Mouse (Mus musculus) brain, embryonic 18.5 days (tissue): ENCODE results near the gene Znrf2.

Experiments used
- DNase-seq: peaks from one replicate; pipeline ENCODE4 v3.0.0-alpha.2; 2012; ENCODE audit warnings: low read depth, low spot score

Znrf2 gene

DNA sequence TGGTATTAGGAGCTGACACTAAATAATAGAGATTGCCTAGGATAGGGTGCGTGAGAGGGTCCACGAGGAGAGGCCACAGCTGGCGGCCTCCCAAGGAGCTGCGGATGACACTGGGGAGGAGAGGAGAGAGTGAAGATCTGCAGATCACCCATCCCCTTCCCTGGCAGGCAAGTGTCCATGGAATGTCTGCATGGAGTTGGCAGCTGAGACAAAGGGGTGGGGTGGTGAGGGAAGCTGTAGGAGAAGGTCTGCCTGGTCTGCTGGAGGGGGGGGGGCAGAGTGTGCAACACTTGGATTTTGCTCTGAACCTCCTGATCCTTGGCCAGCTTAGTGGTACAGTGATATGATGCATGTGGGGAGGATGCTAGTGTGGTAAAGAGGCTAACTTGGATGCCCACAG, 98.3 kb downstream of the Znrf2 start:
- no peak for DNase-seq

GRCm38 (mm10) chr6:54916163-54916562, 99.4 kb downstream of the Znrf2 start:
- no peak for DNase-seq

DNA sequence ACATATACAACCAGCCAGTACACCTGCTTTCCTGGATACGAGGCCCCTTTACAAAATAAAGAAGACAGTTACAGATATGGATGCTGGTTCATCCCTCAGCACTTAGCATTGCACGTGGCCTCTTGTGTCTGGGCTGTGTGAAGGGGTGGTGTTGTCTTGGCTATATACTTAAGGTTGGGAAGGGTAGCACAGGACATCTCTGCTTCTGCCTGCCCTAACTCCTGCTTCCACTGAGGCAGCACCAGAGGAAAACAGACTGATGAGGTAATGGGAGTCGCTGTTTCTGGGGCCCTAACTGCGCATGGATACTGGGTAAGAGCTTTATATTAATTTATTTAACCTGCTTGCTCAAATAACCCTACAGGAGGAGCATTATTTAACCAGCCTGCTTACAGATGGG, 100.2 kb downstream of the Znrf2 start:
- no peak for DNase-seq

GRCm38 (mm10) chr6:54917523-54917922, 100.8 kb downstream of the Znrf2 start:
- DNase-seq = no peak

- no peak for DNase-seq
These were observed 101.8 kb downstream of the Znrf2 start for GRCm38 (mm10) chr6:54918521-54918920.

DNA sequence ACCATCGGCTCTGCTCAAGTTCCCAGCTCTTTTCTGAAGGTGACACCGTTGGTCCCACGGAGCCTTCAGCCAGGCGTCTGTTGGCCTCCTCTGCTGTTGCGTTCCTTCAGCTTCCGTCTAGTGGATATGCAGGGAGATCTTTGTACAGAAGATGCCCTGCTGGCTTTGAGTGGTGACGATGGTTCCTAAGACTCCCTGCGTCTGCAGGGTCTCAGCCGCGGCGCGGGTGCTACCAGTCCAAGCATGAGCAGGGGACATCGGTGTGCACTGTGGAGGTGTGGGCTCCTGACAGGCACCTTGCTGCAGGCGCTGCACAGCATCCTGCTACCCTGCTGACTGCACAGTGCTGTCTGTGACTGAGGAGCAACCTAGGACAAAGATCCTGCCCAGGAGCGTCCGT, 107.8 kb downstream of the Znrf2 start:
- DNase-seq = no peak

- DNase-seq = no peak
These were observed 109.2 kb downstream of the Znrf2 start for GRCm38 (mm10) chr6:54925736-54926440.

DNA sequence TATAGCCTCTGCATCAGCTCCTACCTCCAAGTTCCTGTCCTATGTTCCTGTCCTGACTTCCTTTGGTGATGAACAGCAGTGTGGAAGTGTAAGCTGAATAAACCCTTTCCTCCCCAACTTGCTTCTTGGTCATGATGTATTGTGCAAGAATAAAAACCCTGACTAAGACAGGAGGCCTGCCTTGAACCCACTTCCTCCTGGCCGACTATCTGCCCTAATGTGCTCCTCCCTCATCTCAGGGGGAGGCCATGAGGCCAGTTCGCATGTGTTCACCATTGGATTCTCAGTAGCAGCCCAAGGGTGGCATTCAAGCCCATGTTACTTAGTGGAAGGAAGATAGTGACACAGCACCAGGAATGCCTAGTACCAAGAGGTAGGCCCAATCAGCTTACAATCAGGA, 110.2 kb downstream of the Znrf2 start:
- no peak for DNase-seq

DNA sequence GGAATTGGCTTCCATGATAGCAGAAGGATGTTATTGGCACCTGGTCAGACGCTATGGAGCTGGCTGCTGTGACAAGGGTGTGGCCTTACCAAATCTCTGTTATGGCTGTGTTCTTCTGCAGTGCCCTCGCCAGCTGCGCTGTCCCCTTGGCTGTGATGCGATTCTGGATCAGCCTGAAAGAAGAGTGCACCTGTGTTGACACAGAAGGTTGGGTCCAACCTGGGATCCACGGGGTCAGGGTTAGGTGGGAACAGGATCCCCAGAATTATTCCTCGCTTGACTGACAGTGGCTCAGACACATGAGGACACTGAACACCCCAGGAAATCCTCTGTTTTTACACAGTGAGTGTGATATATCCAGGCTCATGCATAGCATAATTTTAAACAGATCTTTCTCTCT, 111.2 kb downstream of the Znrf2 start:
- no peak for DNase-seq

DNA sequence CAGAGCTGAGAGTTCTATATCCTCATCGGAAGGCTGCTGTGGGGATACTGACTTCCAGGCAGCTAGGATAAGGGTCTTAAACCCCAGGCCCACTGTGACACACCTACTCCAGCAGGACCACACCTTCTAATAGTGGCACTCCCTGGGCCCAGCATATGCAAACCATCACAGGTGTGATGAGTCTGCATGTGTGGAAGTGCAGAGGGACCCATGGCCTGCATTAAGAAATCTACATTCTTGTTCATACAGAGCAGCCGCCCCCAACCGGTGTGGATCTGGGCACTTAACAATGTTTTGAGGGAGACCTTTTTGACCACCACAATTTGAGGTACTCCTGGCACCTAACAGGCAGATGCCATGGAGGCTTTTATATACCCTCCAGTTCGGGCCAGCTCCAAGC, 114.9 kb downstream of the Znrf2 start:
- DNase-seq = no peak

GRCm38 (mm10) chr6:54932526-54932925, 115.8 kb downstream of the Znrf2 start:
- no peak for DNase-seq

DNA sequence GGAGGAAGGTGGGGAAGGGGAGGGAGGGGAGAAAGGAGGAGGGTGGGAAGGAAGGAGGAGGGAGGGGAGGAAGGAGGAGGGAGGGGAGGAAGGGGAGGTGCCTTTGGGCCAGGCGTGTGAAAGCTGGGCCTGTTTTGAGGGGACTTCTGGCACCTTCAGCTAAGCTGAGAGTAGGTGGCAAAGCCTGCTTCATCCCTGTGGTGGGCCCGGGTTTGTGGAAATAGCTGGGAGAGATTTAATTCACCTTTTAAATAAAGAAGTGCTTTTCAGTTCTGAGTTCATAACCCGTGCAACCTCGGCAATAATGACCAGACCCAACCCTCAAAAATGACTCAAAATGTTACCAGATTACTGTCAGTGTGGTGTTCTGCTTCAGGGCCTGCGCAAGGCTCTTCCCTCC, 116.5 kb downstream of the Znrf2 start:
- no peak for DNase-seq

GRCm38 (mm10) chr6:54933866-54934265, 117.2 kb downstream of the Znrf2 start:
- DNase-seq = no peak

DNA sequence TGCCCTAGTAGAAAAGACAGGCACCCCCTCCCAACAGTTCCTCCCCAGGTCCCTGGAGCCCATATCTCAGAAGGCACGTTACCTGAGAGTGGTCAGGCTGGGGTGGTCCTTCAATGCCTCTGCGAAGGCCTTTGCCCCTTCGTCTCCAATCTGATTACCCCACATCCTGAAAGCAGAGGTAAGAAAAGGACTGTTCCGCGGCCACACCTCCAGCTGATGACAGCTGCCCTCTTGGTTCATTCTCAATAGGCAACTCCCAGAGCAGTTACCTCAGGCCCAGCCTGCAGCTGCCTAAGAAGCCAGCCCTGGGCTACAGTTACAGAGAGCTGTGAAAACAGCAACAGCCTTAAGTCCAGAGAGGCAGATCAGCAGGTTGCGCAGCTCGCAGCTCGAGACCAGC, 117.6 kb downstream of the Znrf2 start:
- DNase-seq = no peak

DNA sequence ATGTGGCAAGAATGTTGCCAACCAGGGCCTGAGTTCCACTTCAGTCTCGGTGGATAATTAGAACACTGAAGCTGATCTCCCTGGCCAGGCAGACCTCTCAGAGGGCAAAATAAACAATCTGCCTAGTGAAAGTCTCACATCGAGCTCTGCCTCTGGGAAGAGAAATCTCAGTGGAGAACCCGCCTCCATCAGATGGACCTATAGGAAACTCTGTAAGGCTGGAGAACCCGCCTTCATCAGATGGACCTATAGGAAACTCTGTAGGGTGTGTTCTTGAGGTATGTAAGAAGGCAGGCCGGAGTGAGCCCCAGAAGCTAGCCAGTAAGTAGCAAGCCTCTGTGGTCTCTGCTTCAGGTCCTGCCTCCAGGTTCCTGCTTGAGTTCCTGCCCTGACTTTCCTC, 118.2 kb downstream of the Znrf2 start:
- DNase-seq = no peak

DNA sequence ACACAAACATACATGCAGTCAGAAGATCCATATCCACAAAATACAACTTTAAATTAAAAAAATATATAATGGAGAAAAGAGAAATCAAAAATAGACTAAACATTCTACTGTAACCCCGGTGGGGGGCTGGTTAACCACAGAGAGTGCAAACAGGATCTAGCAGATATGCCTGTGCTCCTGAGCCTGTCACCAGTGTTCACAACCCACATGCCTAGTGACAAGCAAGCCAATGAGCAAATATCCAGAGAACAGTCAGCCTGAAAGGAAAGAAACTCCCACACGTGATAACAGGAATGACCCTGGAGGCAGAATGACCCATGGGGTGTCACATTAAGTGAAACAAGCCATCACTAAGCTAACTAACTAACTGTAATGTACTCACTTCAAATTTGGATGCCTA, 119.8 kb downstream of the Znrf2 start:
- no peak for DNase-seq

DNA sequence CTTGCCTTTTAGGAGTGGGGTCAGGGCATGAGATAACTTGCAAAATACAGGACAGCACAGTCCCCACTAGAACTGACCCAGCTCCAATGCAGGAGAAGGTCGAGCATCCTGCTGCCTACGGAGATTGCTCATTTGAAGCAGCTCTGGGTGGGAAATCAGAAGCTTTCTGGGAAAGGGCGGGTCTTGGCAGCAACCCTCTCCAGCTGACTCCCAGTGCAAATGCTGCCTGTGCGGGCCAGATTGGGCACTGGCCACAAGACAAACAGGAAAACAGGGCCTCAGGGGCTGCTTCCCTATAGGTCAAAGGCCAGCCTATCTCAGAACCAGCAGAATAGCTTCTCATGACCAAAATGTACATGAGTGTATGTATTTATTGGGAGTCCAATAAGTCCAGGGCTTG, 122.9 kb downstream of the Znrf2 start:
- no peak for DNase-seq

GRCm38 (mm10) chr6:54940126-54940525, 123.4 kb downstream of the Znrf2 start:
- DNase-seq = no peak

GRCm38 (mm10) chr6:54941149-54941548, 124.4 kb downstream of the Znrf2 start:
- no peak for DNase-seq
